Mouse (Mus musculus) hindbrain, embryonic 16.5 days (tissue): Measurements from ENCODE around the gene Zdhhc23. TPM values are rescaled to one million over a fixed set of nuclear protein-coding genes. Genes with fewer than 3 reads are reported as not detected.

Experiments used
- ATAC-seq: fragments of 200-750 bp; cut with Nextera tagmentation; 2 replicates; pipeline ENCODE4 v1.8.0; 2017; ENCODE audit warnings: moderate TSS enrichment, moderate library complexity
- H3K27ac ChIP-seq: fragments of 300-500 bp; sonication (generic); 2 replicates; pipeline ENCODE4 v1.5.1; 2014; ENCODE audit warnings: low read depth, mild to moderate bottlenecking, control low read depth, low read length, moderate library complexity
- H3K27me3 ChIP-seq: fragments of 300-500 bp; sonication (generic); replicated peaks from 2 replicates; pipeline ENCODE4 v1.6.1; 2014; ENCODE audit warnings: low read length; ENCODE audit not compliant: control insufficient read depth, insufficient read depth
- H3K36me3 ChIP-seq: fragments of 300-500 bp; sonication (generic); 2 replicates; pipeline ENCODE4 v1.6.1; 2014; ENCODE audit warnings: mild to moderate bottlenecking, low read length, moderate library complexity, mixed read lengths; ENCODE audit not compliant: control insufficient read depth, insufficient read depth
- H3K4me1 ChIP-seq: fragments of 300-500 bp; sonication (generic); 2 replicates; pipeline ENCODE4 v1.6.1; 2014; ENCODE audit warnings: low read depth, low read length; ENCODE audit not compliant: control insufficient read depth, insufficient read depth
- H3K4me2 ChIP-seq: fragments of 300-500 bp; sonication (generic); 2 replicates; pipeline ENCODE4 v1.6.1; 2014; ENCODE audit warnings: mild to moderate bottlenecking, low read length, control low read depth, moderate library complexity
- H3K4me3 ChIP-seq: fragments of 300-500 bp; sonication (generic); 2 replicates; pipeline ENCODE4 v1.5.1; 2014; ENCODE audit warnings: mild to moderate bottlenecking, low read length, control low read depth, moderate library complexity
- H3K9ac ChIP-seq: fragments of 300-500 bp; sonication (generic); 2 replicates; pipeline ENCODE4 v1.6.1; 2014; ENCODE audit warnings: low read depth, mild to moderate bottlenecking, control low read depth, low read length, moderate library complexity
- H3K9me3 ChIP-seq: fragments of 300-500 bp; sonication (generic); 2 replicates; pipeline ENCODE4 v1.6.1; 2014; ENCODE audit warnings: mild to moderate bottlenecking, low read length, moderate library complexity; ENCODE audit not compliant: control insufficient read depth
- WGBS: fragments of 180-500 bp; shearing (Covaris S2); extraction: QIAGEN DNeasy Blood & Tissue Kit; methylation state at CpG from one replicate; pipeline ENCODE4 v1.1.7; 2014; 5-methylcytosine and 5-hydroxymethylcytosine counted together
- polyA plus RNA-seq: library from polyadenylated mRNA; unstranded; fragments of >200 nt; fragmentation: Nextera tagmentation; extraction: Ambion mirVana; gene quantifications from 2 replicates; pipeline ENCODE4 v1.2.1, GENCODE M21; 2015

The Zdhhc23 gene
- polyA plus RNA-seq, 1 experiment from 2014 or later = 3.4 TPM

- no peaks in the 10 kb centered on the region for H3K4me1 ChIP-seq
- H3K27ac ChIP-seq = no peak overlapping the region; the same call in 1 of the 2 replicates
- H3K27me3 ChIP-seq = no peaks in the 10 kb centered on the region
- no peak overlapping the region for H3K4me3 ChIP-seq
- H3K9ac ChIP-seq = no peak overlapping the region
- no peaks in the 10 kb centered on the region for H3K36me3 ChIP-seq
- peak; percentile 48 for ATAC-seq
- WGBS = 45% methylated on average over 3 of the region's 3 CpGs
- no peaks in the 10 kb centered on the region for H3K9me3 ChIP-seq
- no peak overlapping the region for H3K4me2 ChIP-seq
Observed at GRCm38 (mm10) chr16:43931502-43931901, 48.1 kb downstream of the Zdhhc23 start.

- Histone ChIP-seq H3K4me2 (no peak overlapping the region), H3K4me1 (no peaks in the 10 kb centered on the region), H3K9me3 (no peaks in the 10 kb centered on the region), H3K27me3 (no peaks in the 10 kb centered on the region), H3K4me3 (no peak overlapping the region), H3K36me3 (no peaks in the 10 kb centered on the region), H3K9ac (no peak overlapping the region), H3K27ac (no peak overlapping the region)
- ATAC-seq = no peak
Observed at GRCm38 (mm10) chr16:43930577-43930976, 49.0 kb downstream of the Zdhhc23 start.

GRCm38 (mm10) chr16:43926341-43926859 is 53.2 kb downstream of the Zdhhc23 start, which contains the start of gene Qtrt2:
TSS of gene Qtrt2 (minus strand) at chr16:43926809.
- Histone ChIP-seq H3K27ac (no peak within 1 kb of the TSS), H3K9me3 (no peaks in the 10 kb centered on the region), H3K4me1 (no peaks in the 10 kb centered on the region), H3K4me3 (no peak within 1 kb of the TSS), H3K36me3 (no peaks in the 10 kb centered on the region), H3K4me2 (no peak within 1 kb of the TSS), H3K9ac (no peak within 1 kb of the TSS), H3K27me3 (no peaks in the 10 kb centered on the region)
- ATAC-seq = no peak
- WGBS = 79% methylated on average over 6 of the region's 6 CpGs

DNA sequence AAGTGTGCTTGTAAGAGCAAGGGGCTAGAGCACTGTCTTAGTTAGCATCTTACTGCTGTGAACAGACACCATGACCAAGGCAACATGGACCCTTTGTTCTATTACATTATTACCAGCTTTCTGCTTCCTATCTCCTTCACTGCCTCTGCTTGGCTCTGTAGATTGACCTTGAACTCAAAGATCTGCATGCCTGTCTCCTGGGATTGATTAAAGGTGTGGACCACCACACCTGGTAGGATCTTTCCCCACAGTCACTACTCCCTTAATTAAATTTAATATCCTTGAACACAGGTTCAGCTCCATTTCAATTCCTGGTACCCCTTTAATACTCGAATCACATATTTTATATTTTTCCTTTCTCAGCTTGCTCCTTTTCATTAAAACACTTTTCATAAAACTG is 53.7 kb downstream of the Zdhhc23 start:
- ATAC-seq = no peak
- 91% methylated on average over 1 of the region's 1 CpGs for WGBS
- H3K9me3 ChIP-seq = no peaks in the 10 kb centered on the region
- no peaks in the 10 kb centered on the region for H3K27me3 ChIP-seq
- H3K4me2 ChIP-seq = no peak overlapping the region
- no peaks in the 10 kb centered on the region for H3K36me3 ChIP-seq
- H3K4me1 ChIP-seq = no peaks in the 10 kb centered on the region
- no peak overlapping the region for H3K9ac ChIP-seq
- H3K4me3 ChIP-seq = no peak overlapping the region
- no peak overlapping the region for H3K27ac ChIP-seq

DNA sequence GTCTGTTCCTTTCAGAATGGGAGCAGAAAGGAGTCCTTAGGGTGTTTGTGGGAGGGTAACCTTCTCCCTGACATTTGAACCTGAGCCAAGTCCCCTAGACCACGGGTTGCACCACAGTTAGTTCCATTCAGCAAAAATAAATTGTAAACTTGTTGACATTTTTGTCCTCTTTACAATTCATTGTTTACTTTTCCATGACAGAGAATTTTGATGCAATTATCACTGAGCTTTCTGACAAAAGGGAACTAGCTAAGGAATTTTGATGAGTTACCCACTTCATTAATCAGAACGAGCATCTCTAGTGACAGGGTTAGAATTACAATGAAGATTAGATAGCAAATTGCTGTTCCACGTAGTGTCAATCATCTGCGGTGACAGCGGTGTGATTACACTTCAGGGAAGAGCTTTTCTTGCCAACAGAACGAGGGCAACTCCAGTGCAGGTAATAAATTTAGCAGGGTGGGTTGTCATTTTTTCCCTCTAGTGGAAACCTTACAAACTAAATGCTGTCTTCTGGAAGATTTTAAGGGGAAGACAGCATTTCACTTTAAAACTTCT is 54.5 kb downstream of the Zdhhc23 start:
- WGBS = 43% methylated on average over 6 of the region's 6 CpGs
- no peak overlapping the region for H3K27ac ChIP-seq

DNA sequence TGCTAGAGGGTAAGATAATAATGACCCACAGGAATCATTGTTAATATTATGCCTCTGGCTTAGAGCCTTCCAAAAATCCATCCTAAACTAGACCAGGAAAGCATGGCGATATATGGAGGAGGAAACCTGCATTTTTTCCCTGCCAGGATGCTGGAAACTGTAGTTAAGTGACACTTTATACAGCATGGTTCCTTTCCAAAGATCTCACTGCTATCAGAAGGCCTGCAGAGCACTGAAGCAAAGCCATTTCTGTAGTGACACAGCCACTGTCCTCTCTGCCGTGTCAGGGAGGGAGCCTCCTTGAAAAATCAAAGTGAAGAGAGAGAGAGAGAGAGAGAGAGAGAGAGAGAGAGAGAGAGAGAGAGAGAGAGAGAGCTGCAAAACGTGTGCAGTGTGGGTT is 57.0 kb downstream of the Zdhhc23 start:
- Histone ChIP-seq H3K4me3 (no peak overlapping the region), H3K9ac (no peak overlapping the region), H3K4me2 (no peak overlapping the region), H3K9me3 (no peaks in the 10 kb centered on the region), H3K27ac (no peak overlapping the region), H3K4me1 (no peaks in the 10 kb centered on the region), H3K36me3 (no peaks in the 10 kb centered on the region), H3K27me3 (no peaks in the 10 kb centered on the region)
- no peak for ATAC-seq
- 73% methylated on average over 3 of the region's 3 CpGs for WGBS

More for the DNA sequence above, 54.5 kb downstream of the Zdhhc23 start:
- H3K36me3 ChIP-seq = no peaks in the 10 kb centered on the region
- peak; percentile 76 for ATAC-seq
- no peaks in the 10 kb centered on the region for H3K27me3 ChIP-seq
- no peak overlapping the region for H3K9ac ChIP-seq
- H3K4me1 ChIP-seq = no peaks in the 10 kb centered on the region
- H3K4me3 ChIP-seq = no peak overlapping the region
- no peaks in the 10 kb centered on the region for H3K9me3 ChIP-seq
- H3K4me2 ChIP-seq = no peak overlapping the region

- Histone ChIP-seq H3K4me1 (no peaks in the 10 kb centered on the region), H3K9ac (no peak overlapping the region), H3K27ac (no peak overlapping the region), H3K4me2 (no peak overlapping the region), H3K4me3 (no peak overlapping the region), H3K27me3 (no peaks in the 10 kb centered on the region), H3K9me3 (no peaks in the 10 kb centered on the region), H3K36me3 (no peaks in the 10 kb centered on the region)
- no peak for ATAC-seq
- 59% methylated on average over 2 of the region's 2 CpGs for WGBS
Observed at GRCm38 (mm10) chr16:43922024-43922423, 57.6 kb downstream of the Zdhhc23 start.

DNA sequence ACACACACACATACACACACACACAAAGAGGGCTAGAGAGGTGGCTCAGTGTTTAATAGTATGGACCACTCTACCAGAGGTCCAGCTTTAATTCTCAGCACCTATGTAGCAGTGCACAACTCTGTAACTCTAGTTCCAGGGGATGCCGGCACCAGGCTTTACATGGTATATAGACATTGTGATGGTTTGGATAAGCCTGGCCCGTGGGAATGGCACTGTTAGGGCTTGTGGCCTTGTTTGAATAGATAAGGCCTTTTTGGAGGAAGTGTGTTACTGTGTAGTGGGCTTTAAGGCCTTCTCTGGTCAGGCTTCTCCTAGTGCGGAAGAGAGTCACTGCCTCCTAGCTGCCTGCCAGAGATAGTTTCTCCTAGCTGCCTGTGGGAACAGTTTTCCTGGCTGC is 60.7 kb downstream of the Zdhhc23 start:
- no peak for ATAC-seq
- no peaks in the 10 kb centered on the region for H3K27me3 ChIP-seq

More for the DNA sequence above, 60.7 kb downstream of the Zdhhc23 start:
- Histone ChIP-seq H3K36me3 (no peaks in the 10 kb centered on the region), H3K4me2 (no peak overlapping the region), H3K4me3 (no peak overlapping the region), H3K4me1 (no peaks in the 10 kb centered on the region), H3K9me3 (no peaks in the 10 kb centered on the region), H3K9ac (no peak overlapping the region), H3K27ac (no peak overlapping the region)
- WGBS = 92% methylated on average over 3 of the region's 3 CpGs
